Mouse (Mus musculus) frontal cortex, postnatal 25 days (tissue): ENCODE results near the gene Nid1.
"Not testable (repeated sequence)": the region's sequence is repeated elsewhere in the genome, so short reads cannot be mapped to it uniquely, and the experiment has no call there.

Experiments used
- DNase-seq, 2 experiments: peaks; one replicate each; pipeline ENCODE4 v3.0.0; 2022; ENCODE audit warnings: low spot score in 2 of 2

Gene Nid1

DNA sequence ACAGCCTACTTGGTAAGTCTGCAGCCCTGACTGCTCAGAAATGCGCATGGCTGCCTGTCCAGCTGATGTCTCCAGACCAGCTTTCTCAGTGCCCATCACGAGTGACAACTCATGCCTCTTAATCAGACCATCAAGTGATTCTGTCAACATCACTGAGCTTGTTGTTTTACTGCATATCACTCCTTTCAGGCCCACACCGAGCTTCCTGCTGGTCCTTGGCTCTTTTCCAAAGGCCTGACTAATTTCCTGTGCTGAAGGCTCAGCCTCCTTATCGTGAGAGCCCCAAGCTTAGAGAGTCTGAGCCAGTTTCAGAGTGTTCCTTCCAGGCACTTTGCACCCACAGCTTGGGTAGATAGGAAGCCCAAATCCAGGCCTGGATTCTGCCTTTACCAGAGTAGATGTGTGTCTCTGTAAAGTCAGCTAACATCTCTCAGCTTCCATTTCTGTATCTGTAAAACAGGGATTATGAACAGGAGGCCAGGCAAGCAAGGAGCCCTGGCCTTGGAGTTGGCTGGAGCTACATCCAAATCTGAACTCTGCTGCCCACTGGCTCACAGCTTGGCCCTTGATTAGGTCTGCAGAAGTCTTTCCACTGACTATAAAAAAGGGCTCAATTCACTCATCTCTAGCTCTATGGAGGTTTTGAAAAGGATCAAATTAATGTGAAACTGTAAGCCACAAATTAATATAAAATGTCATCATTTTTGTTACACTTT lies 101.4 kb downstream of the Nid1 start:
- DNase-seq = no peak

DNA sequence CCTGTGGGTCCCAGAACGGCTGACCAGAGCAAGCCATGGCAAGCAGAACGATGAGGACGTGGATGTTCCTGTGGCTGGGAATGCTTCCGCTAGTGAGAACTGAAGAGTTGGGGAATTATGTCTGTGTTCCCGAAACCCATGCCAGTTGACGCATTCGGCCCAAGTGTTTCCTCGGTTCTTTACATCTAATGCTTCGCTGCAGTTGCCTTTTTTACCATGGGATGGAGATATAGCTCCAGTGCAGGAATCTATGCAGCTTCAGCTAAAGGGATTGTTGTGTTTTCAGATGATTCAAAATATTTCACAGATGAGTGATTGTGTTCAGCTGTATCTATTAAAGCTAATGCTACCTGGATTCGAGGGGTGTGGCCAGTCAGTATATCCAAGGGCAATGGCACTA lies 105.7 kb downstream of the Nid1 start:
- DNase-seq = not testable (repeated sequence)

DNA sequence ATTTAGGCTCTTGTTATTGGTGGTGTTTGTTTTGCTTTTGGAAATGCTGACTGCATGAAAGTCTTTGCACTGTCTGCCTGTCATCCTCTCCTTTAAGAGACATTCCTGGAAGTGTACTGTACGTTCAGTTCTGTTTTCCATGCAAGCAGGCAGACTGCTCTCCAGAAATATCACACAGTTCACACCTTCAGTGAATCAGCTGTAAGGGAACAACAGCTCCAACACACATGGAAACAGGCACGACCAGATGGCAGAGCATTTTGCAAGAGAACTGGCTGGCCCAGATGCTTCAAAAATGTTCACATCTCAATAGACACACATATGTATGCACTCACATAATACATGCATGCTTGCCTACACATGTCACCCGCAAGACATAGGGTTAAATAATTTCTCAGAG lies 109.4 kb downstream of the Nid1 start:
- DNase-seq = peak; percentile 51 to 61

DNA sequence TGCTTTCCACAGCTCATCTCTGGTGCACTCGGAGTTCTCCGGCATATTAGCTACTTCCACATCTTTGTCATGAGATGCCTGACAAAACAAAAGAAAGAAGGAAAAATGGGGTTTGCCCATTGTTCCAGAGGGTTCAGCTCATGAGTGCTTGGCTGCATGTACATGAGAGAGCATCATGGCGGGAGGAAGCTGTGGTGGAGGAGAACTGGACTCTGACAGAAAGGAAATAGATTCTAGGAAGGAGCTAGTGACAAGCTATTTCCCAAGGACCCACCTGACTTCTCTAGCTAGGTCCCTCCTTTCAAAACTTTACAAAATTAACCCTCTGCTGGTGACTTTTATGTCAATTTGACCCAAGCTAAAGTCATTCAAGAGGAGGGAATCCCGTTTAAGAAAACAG lies 110.5 kb downstream of the Nid1 start:
- DNase-seq = no peak

DNA sequence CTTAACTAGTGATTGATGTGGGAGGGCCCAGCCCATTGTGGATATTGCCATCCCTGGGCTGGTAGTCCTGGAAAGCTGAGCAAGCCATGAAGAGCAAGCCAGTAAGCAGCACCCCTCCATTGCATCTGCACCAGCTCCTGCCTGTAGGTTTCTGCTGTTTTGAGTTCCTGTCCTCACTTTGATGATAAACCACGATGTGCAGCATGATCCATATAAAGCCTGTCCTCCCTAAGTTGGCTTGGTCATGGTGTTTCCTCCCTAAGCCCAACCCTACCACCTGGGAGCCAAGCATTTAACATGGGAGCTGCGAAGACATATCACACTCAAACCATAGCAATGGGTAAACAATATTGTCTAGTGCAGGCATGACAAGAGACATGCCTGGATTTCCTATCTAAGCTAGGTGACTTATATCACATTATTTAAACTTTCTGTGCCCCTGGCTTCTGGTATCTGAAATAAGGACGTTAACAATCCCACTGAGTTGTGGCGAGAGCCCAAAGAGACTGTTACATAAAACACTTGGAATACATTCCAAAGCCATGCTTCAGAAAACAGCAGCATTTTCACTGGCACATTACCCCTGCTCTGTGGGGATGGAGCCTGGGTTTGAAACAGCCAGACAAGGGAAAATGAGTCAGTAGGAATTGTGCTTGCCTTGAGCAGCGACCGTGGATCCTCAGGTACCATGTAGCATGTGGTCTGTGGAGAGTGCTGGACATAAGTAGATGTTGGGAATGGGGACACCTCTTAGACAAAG lies 111.3 kb downstream of the Nid1 start:
- no peak for DNase-seq

DNA sequence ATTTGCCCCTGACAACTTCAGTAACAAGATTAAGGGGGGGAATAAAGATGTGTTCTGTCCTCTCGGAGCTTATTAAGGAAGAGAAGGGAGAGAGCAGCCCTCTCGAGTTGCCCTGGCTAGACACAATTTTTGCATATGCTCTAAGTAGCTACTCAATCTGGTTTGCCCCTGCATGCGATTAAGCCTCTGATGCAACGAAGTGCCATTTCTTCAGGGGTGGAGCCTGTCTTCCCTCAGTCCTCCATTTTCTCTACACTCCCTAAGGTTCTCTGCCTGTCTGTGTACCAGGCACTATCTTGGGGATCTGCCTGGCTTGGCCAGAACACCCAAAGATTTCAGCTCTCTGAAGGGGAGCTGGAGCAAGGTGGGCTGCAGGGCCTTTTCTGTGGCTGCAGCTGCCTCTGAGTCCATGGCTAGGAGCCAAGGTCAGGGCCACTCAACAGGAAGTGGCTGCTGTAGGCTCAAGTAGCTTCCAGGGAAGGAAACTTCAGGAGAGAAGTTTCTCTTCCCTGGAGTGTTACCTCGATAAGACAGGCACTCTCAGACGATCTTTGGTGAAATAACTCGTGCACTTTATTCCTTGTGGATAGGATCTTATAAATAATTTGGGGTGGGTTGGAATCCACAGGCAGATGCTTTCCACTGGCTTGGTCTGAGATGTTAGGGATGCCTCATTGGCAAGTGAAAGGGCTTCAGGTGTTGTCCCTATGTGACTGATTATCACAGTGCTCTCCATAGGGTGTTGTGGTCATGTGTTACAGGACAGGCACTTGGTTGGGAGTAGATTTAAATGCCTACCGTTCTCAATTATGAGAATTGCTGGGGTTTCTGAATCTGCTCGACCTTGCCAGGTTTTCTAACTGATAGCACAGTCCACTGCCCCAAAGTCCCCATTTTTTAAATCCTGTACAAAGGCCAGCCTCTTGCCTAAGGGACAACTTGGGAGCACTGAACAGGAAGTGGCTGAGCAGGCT lies 112.6 kb downstream of the Nid1 start:
- DNase-seq = no peak

DNA sequence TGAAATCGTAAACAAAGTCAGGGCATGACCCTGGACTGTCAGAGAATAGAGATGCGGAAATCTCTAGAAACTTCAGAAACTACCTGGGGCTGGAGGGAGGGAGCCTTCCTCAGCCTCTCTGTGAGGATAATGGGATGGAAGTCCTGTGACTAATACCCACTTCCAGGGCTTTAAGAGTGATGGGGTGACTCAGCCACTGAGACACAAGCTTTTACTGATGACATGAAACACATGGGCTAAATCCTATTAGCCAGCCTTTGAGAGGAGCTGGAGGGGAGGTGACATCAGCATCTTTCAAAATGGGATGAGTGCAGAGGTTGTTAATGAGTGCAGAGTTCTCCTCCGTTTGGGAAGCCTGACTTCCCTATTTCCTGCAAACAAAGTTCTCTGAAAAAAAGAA lies 114.7 kb downstream of the Nid1 start:
- DNase-seq = no peak

DNA sequence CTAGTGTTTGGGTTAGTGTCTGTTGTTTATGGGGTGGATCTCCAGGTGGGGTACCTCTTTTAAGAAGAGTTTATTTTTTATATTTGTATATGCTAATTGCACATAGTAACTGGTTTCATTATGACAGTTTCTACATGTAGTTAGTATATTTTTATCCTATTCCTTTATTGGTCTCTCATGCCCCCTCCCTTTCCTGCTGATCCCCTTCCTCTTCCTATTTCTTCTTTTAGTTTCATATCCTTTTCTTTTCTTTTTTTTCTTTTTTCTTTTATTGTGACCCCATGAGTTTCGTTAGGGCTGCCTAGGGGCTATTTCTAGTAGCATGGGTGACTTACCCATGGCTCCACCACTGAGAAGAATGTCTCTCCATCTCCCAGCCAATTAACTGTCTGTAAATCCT lies 116.3 kb downstream of the Nid1 start:
- no peak for DNase-seq

DNA sequence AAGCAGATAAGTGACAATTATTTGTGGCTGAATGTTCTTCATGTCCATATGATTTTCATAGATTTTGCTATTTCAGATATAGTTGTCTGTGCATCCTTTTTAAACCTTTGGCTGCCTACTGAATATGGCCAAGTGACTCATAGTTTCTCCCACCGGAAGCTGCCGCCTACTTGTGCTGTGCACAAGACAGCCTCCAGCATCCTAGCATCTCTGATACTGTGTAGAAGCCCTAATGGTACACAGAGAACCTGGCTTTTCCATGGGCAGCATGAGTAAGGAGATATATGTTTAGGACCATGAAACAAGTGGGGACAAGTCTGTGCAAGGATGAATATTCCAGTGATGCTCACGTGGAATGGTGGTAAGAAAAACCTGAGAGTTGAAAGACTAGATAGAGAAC lies 117.8 kb downstream of the Nid1 start:
- no peak for DNase-seq

DNA sequence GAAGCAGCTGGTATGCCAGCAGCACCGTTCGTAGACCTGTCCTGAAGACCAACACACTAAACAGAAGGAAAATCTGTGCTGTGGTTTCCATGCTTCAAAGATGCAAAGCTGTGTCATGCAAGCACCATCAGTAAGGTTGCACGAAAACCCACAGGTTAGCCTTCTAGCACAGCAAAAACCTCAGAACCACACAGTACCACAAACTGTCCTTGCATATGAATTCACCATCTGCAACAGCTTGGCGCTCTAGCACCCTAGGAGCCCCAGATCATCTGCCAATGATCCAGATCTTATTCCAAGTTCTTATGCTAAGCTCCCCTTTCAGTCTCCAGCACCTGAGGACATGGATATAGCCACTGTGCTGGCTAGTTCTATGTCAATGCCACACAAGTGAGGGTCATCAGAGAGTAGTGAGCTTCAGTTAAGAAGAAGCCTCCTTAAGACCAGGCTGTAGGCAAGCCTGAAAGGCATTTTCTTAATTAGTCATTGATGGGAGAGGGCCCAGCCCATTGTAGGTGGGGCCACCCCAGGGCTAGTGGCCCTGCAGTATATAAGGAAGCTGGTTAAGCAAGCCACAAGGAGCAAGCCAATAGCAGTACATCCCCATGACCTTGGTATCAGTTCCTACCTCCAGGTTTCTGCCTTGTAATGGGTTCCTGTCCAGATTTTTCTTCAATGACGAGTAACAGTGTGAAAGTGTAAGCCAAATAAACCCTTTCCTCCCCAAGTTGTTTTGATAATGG lies 119.8 kb downstream of the Nid1 start:
- no peak for DNase-seq

DNA sequence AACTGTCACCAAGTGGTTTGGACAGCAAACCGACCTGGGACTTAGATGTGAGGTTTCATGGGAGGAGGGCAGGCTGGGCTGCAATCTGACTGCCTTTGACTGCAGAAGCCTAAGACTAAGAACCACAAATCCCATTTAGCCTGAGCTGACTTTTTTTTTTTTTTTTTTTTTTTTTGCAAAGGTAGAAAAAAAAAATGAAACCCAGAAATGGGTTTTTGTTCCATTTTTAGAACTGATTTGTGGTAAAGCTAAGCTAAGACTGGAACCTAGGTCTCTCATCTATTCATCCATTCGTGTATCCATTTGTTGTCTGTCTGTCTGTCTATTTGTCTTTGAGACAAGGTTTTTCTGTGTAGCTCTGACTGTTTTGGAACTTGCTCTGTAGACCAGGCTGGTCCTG lies 120.9 kb downstream of the Nid1 start:
- no peak for DNase-seq

DNA sequence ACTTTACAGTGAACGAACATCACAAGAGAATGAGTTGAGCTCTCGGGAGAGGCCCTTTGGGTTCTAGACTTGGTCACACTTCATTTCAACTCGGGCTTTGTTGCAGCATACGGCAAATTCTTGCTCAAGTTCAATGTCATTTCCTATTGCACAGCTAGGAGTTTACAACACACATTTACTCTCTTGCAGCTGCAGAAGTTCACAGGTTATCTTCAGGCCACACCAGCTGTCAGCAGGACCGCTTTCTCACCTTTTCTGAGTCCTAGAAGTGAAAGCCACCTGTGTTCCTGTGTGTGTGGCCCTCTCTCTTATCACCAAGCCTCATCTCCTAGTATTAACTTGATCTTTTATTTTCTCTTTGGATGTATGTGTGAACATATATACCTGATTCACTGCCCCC lies 121.5 kb downstream of the Nid1 start:
- DNase-seq = no peak
